Mouse (Mus musculus): ENCODE data around the gene H2-M10.5. TPM values are rescaled to one million over a fixed set of nuclear protein-coding genes. Genes with fewer than 3 reads are reported as not detected.
"Not testable (repeated sequence)": the region's sequence is repeated elsewhere in the genome, so short reads cannot be mapped to it uniquely, and the experiment has no call there.

H2-M10.5 gene
- polyA plus RNA-seq (2015; fragmentation: Nextera tagmentation; extraction: Ambion mirVana) = not detected in 2 replicates

GRCm38 (mm10) chr17:36772610-36773009, at the start of gene H2-M10.5:
H2-M10.5 (plus strand) TSS chr17:36772910.
- H3K9ac ChIP-seq (ENCODE audit: low read depth, low read length); DNase-seq (ENCODE audit: low spot score); H3K27me3 ChIP-seq (ENCODE audit: insufficient read depth, low read length); H3K4me2 ChIP-seq (ENCODE audit: low read length); ATAC-seq (replicated peaks; ENCODE audit: low FRiP score, low read depth); H3K36me3 ChIP-seq (ENCODE audit: insufficient read depth, low read length); H3K4me1 ChIP-seq (replicated peaks; ENCODE audit: insufficient read depth, low read length); H3K27ac ChIP-seq; H3K4me3 ChIP-seq (replicated peaks; ENCODE audit: low read depth, low read length); H3K9me3 ChIP-seq (replicated peaks; ENCODE audit: low read length): not testable (repeated sequence)
- 92% methylated on average over 2 of the region's 2 CpGs for WGBS

GRCm38 (mm10) chr17:36726046-36726445, 46.7 kb upstream of the H2-M10.5 start:
- Histone ChIP-seq H3K9ac (ENCODE audit: low read depth, low read length) (no peak overlapping the region), H3K27me3 (ENCODE audit: insufficient read depth, low read length) (no peaks in the 10 kb centered on the region), H3K36me3 (ENCODE audit: insufficient read depth, low read length) (no peaks in the 10 kb centered on the region), H3K4me2 (ENCODE audit: low read length) (no peak overlapping the region), H3K4me1 (replicated peaks; ENCODE audit: insufficient read depth, low read length) (no peaks in the 10 kb centered on the region), H3K4me3 (replicated peaks; ENCODE audit: low read depth, low read length) (no peak overlapping the region), H3K27ac (no peak overlapping the region), H3K9me3 (replicated peaks; ENCODE audit: low read length) (no peaks in the 10 kb centered on the region)
- WGBS = 30% methylated on average over 2 of the region's 2 CpGs
- peak; percentile 24 for DNase-seq (ENCODE audit: low spot score)
- peak; percentile 71 for TF ChIP-seq CTCF (IDR thresholded peaks at IDR 0.05; ENCODE audit: low read depth)
- ATAC-seq (replicated peaks; ENCODE audit: low FRiP score, low read depth) = no peak

DNA sequence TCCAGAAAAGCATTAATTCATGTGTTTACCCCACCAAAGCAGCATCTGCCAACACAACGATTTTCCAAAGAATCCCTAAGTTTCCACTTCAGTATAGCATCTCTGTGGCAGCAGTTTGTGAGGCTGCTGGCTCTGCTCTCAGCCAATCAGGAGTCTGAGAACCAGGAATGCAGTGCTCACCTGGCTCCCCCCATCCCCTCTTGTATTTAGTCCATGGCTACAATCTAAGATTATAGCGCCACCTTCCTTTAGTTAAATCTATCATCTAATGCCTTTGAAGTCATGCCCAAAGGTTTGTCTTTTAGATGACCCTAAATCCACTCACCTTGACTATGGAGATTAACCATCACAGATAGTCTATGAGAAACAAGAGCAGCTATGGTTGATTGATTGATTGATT, 8.9 kb upstream of the H2-M10.5 start:
- ATAC-seq (replicated peaks; ENCODE audit: low FRiP score, low read depth) (no peak), DNase-seq (ENCODE audit: low spot score) (no peak)
- Histone ChIP-seq H3K36me3 (ENCODE audit: insufficient read depth, low read length) (no peaks in the 10 kb centered on the region), H3K27ac (no peak overlapping the region), H3K4me1 (replicated peaks; ENCODE audit: insufficient read depth, low read length) (no peaks in the 10 kb centered on the region), H3K4me3 (replicated peaks; ENCODE audit: low read depth, low read length) (no peak overlapping the region), H3K9ac (ENCODE audit: low read depth, low read length) (no peak overlapping the region), H3K4me2 (ENCODE audit: low read length) (no peak overlapping the region), H3K9me3 (replicated peaks; ENCODE audit: low read length) (no peaks in the 10 kb centered on the region), H3K27me3 (ENCODE audit: insufficient read depth, low read length) (no peaks in the 10 kb centered on the region)
- 43% methylated on average over 2 of the region's 2 CpGs for WGBS
- no peak for TF ChIP-seq CTCF (IDR thresholded peaks at IDR 0.05; ENCODE audit: low read depth)

GRCm38 (mm10) chr17:36764244-36764643, 8.5 kb upstream of the H2-M10.5 start:
- 25% methylated on average over 2 of the region's 2 CpGs for WGBS
- ATAC-seq (replicated peaks; ENCODE audit: low FRiP score, low read depth); H3K4me2 ChIP-seq (ENCODE audit: low read length); H3K9ac ChIP-seq (ENCODE audit: low read depth, low read length); H3K36me3 ChIP-seq (ENCODE audit: insufficient read depth, low read length); H3K27ac ChIP-seq; H3K4me1 ChIP-seq (replicated peaks; ENCODE audit: insufficient read depth, low read length); H3K27me3 ChIP-seq (ENCODE audit: insufficient read depth, low read length); H3K4me3 ChIP-seq (replicated peaks; ENCODE audit: low read depth, low read length); H3K9me3 ChIP-seq (replicated peaks; ENCODE audit: low read length): not testable (repeated sequence)
- peak; percentile 36 for DNase-seq (ENCODE audit: low spot score)
- TF ChIP-seq CTCF (IDR thresholded peaks at IDR 0.05; ENCODE audit: low read depth) = peak; percentile 65

DNA sequence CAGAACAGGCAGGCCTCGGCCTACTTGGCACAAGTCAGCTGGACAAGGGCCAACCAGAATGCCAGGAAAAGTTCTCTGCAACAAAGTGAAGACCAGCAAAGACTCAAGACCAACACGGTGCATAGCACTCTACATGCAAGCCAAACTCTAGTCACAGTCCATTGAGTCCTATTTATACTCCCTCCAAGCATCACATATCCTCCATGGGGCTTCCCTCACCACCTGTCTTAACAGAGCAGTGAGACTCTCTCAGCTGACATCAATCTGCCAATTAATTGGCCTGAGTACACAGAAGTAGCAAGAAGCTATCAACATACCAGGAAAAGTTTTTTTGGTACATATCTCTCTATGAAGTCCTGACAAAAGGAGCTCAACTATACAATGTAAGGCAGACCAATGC, 7.3 kb upstream of the H2-M10.5 start:
- not testable (repeated sequence) for H3K27ac ChIP-seq; H3K9ac ChIP-seq (ENCODE audit: low read depth, low read length); H3K36me3 ChIP-seq (ENCODE audit: insufficient read depth, low read length); H3K4me3 ChIP-seq (replicated peaks; ENCODE audit: low read depth, low read length); H3K4me2 ChIP-seq (ENCODE audit: low read length); H3K27me3 ChIP-seq (ENCODE audit: insufficient read depth, low read length); H3K9me3 ChIP-seq (replicated peaks; ENCODE audit: low read length); H3K4me1 ChIP-seq (replicated peaks; ENCODE audit: insufficient read depth, low read length)
- 0 out of 2 replicates have a peak, but pooled peaks have one; percentile 57 for ATAC-seq (replicated peaks; ENCODE audit: low FRiP score, low read depth)
- peak; percentile 24 for DNase-seq (ENCODE audit: low spot score)
- 55% methylated on average over 2 of the region's 2 CpGs for WGBS

DNA sequence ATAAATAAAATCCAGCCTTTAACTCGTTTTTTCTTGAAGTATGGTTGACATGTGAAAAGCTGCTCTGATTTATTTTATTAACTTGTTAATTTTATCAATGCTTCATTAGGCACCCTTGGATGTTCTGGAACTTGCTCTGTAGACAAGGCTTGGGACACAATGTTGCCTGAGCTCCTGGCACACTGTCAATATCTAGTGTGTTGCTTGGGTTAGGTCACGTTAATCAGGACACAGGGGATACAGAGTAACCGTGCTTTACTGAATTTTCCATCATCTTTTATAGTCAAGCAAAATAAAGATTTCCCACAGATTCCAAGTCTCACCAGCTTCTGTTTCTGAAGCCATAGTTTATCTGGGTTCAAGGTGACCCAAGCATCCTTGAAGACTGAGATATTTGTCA, 8.8 kb downstream of the H2-M10.5 start:
- DNase-seq (ENCODE audit: low spot score) = no peak
- 55% methylated on average over 3 of the region's 3 CpGs for WGBS
- no peaks in the 10 kb centered on the region for H3K27me3 ChIP-seq (ENCODE audit: insufficient read depth, low read length)
- H3K4me3 ChIP-seq (replicated peaks; ENCODE audit: low read depth, low read length) = no peak overlapping the region
- H3K9me3 ChIP-seq (replicated peaks; ENCODE audit: low read length) = no peaks in the 10 kb centered on the region
- no peak for TF ChIP-seq CTCF (IDR thresholded peaks at IDR 0.05; ENCODE audit: low read depth)
- no peaks in the 10 kb centered on the region for H3K4me1 ChIP-seq (replicated peaks; ENCODE audit: insufficient read depth, low read length)
- H3K36me3 ChIP-seq (ENCODE audit: insufficient read depth, low read length) = no peaks in the 10 kb centered on the region
- no peak overlapping the region for H3K9ac ChIP-seq (ENCODE audit: low read depth, low read length)
- H3K27ac ChIP-seq = no peak overlapping the region
- no peak for ATAC-seq (replicated peaks; ENCODE audit: low FRiP score, low read depth)
- H3K4me2 ChIP-seq (ENCODE audit: low read length) = no peak overlapping the region

GRCm38 (mm10) chr17:36786483-36786886, 13.8 kb downstream of the H2-M10.5 start:
- not testable (repeated sequence) for H3K4me3 ChIP-seq (replicated peaks; ENCODE audit: low read depth, low read length)

More at GRCm38 (mm10) chr17:36786483-36786886, 13.8 kb downstream of the H2-M10.5 start:
- not testable (repeated sequence) for H3K27ac ChIP-seq; H3K36me3 ChIP-seq (ENCODE audit: insufficient read depth, low read length); H3K4me2 ChIP-seq (ENCODE audit: low read length); H3K9me3 ChIP-seq (replicated peaks; ENCODE audit: low read length); H3K4me1 ChIP-seq (replicated peaks; ENCODE audit: insufficient read depth, low read length); ATAC-seq (replicated peaks; ENCODE audit: low FRiP score, low read depth); H3K27me3 ChIP-seq (ENCODE audit: insufficient read depth, low read length); H3K9ac ChIP-seq (ENCODE audit: low read depth, low read length)
- 41% methylated on average over 1 of the region's 1 CpGs for WGBS
- peak; percentile 78 for TF ChIP-seq CTCF (IDR thresholded peaks at IDR 0.05; ENCODE audit: low read depth)
- DNase-seq (ENCODE audit: low spot score) = peak; percentile 33

All from kidney, postnatal 0 days (tissue).